Mouse (Mus musculus) layer of hippocampus, adult 18-20 months (tissue): ENCODE data around the gene Kdm6a. TPM values are rescaled to one million over a fixed set of nuclear protein-coding genes. Genes with fewer than 3 reads are reported as not detected.

ENCODE experiments used
- total RNA-seq, 2 experiments: library from RNA; stranded (reverse); gene quantifications; 2 replicates each; pipeline ENCODE4 v1.2.3; 2021

Kdm6a gene
- total RNA-seq, 2 experiments from 2014 or later, result 37.5 to 69.9 TPM

Other genes with a start within 250 kb of the Kdm6a start
- gene Dusp21, start 16.7 kb upstream of the Kdm6a start, total RNA-seq, result not detected